Mouse (Mus musculus): Measurements from ENCODE around the gene Rspo4. TPM values are rescaled to one million over a fixed set of nuclear protein-coding genes. Genes with fewer than 3 reads are reported as not detected.

Rspo4 gene
- polyA plus RNA-seq, 1 experiment from 2014 or later = not detected

DNA sequence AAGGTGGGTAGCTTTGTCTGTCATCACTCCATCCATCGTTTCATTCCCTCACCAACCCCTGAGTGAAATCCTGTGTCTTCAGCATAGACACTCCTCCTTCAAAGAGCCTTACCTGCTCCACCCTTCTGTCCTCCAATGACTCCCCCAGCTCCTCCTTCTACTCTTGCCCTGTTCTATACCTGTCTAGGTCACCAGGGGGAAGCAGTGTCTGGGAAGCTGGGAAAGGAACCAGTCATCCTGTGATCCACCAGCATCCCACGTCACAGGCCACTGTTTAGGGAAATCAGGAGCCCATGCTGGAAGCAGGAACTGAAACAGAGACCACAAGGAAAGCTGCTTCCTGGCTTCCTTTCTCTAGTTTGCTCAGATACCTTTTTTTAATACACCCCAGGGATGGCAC is 37.0 kb downstream of the Rspo4 start:
- 58% methylated on average over 2 of the region's 2 CpGs for WGBS
- Histone ChIP-seq H3K36me3 (ENCODE audit: control insufficient read depth, insufficient read depth) (no peaks in the 10 kb centered on the region), H3K4me1 (ENCODE audit: control insufficient read depth, insufficient read depth, low read length) (no peaks in the 10 kb centered on the region), H3K4me3 (ENCODE audit: low read length) (no peak overlapping the region), H3K27me3 (ENCODE audit: control insufficient read depth, insufficient read depth, low read length) (no peaks in the 10 kb centered on the region; the same call in 1 of the 2 replicates), H3K9me3 (replicated peaks; ENCODE audit: control insufficient read depth, low read length) (no peaks in the 10 kb centered on the region), H3K9ac (ENCODE audit: low read length) (no peak overlapping the region), H3K4me2 (ENCODE audit: low read depth, low read length) (no peak overlapping the region), H3K27ac (ENCODE audit: low read length) (no peak overlapping the region)
- ATAC-seq (replicated peaks; ENCODE audit: extremely low read depth, insufficient read depth, low FRiP score) = no peak

DNA sequence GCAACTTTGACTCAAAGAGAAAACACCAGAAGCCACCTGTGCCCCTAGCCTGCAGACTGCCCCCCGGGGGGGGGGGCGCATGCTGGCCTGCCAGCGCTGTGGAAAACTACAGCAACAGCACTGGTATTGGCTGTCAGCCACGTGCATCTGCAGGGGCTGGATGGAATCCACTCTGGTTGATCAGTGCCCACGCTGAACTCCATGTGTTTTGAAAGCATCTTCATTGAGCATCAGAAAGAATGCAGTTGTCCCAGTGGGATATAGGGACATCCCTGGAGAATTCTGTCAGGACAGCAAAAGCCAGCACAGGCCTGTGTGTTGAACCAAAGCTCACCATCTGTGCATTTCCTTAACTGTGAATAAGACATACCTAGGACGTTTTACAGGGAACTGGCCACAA is 48.3 kb downstream of the Rspo4 start:
- Histone ChIP-seq H3K4me3 (ENCODE audit: low read length) (no peak overlapping the region), H3K36me3 (ENCODE audit: control insufficient read depth, insufficient read depth) (no peaks in the 10 kb centered on the region), H3K4me2 (ENCODE audit: low read depth, low read length) (no peak overlapping the region), H3K9ac (ENCODE audit: low read length) (no peak overlapping the region), H3K9me3 (replicated peaks; ENCODE audit: control insufficient read depth, low read length) (no peaks in the 10 kb centered on the region), H3K4me1 (ENCODE audit: control insufficient read depth, insufficient read depth, low read length) (no peaks in the 10 kb centered on the region), H3K27me3 (ENCODE audit: control insufficient read depth, insufficient read depth, low read length) (no peaks in the 10 kb centered on the region; the same call in 1 of the 2 replicates), H3K27ac (ENCODE audit: low read length) (no peak overlapping the region)
- 50% methylated on average over 6 of the region's 6 CpGs for WGBS
- ATAC-seq (replicated peaks; ENCODE audit: extremely low read depth, insufficient read depth, low FRiP score) = no peak

- Histone ChIP-seq H3K27me3 (ENCODE audit: control insufficient read depth, insufficient read depth, low read length) (no peaks in the 10 kb centered on the region; the same call in 1 of the 2 replicates), H3K4me1 (ENCODE audit: control insufficient read depth, insufficient read depth, low read length) (no peaks in the 10 kb centered on the region), H3K36me3 (ENCODE audit: control insufficient read depth, insufficient read depth) (no peaks in the 10 kb centered on the region), H3K9me3 (replicated peaks; ENCODE audit: control insufficient read depth, low read length) (no peaks in the 10 kb centered on the region), H3K9ac (ENCODE audit: low read length) (no peak overlapping the region), H3K4me2 (ENCODE audit: low read depth, low read length) (no peak overlapping the region), H3K27ac (ENCODE audit: low read length) (no peak overlapping the region), H3K4me3 (ENCODE audit: low read length) (no peak overlapping the region)
- ATAC-seq (replicated peaks; ENCODE audit: extremely low read depth, insufficient read depth, low FRiP score) = no peak
- 38% methylated on average over 15 of the region's 15 CpGs for WGBS
Measured at GRCm38 (mm10) chr2:151893122-151893774, 50.5 kb downstream of the Rspo4 start.

DNA sequence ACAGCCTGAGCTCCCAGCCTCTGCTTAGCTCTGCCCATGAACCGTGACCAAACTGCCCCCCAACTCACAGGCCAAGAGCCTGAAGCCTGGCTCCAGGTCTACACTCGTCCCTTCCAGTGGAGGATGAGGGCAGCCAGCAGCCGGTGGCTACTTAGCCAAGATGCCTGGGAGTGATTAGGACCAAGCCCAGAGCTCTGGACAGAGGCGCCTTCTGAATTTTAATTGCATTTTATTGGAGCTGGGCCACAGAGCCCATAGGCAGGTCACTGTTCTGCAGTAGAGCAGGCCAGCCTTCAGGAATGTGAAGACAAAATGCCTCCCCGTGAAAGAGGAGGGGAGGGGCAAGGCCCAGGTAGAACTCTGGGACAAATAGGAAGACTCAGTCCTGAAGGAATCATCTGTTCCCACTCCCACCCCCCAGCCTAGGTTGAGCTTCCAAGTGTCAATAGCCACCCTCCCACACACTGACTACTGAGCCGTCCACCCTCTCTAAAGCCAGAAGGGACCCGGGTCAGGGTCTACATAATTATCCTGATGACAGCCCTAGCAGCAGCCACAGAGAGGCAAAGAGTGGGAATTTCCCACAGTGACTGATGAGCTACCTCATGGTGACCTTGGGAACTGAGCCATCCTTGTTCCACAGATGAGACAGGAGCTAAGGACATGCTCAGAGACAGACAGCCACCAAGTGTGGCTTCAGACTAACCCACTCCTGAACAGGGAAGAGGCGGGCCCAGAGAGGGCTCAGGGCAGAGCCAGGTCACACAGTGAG is 51.7 kb downstream of the Rspo4 start:
- H3K4me1 ChIP-seq (ENCODE audit: control insufficient read depth, insufficient read depth, low read length) = no peaks in the 10 kb centered on the region
- ATAC-seq (replicated peaks; ENCODE audit: extremely low read depth, insufficient read depth, low FRiP score) = no peak; the same call in 1 of the 2 replicates
- no peaks in the 10 kb centered on the region; the same call in 1 of the 2 replicates for H3K27me3 ChIP-seq (ENCODE audit: control insufficient read depth, insufficient read depth, low read length)
- no peak overlapping the region for H3K4me2 ChIP-seq (ENCODE audit: low read depth, low read length)
- 75% methylated on average over 8 of the region's 8 CpGs for WGBS
- H3K9ac ChIP-seq (ENCODE audit: low read length) = no peak overlapping the region
- no peaks in the 10 kb centered on the region for H3K36me3 ChIP-seq (ENCODE audit: control insufficient read depth, insufficient read depth)
- no peak overlapping the region for H3K4me3 ChIP-seq (ENCODE audit: low read length)
- H3K9me3 ChIP-seq (replicated peaks; ENCODE audit: control insufficient read depth, low read length) = no peaks in the 10 kb centered on the region
- no peak overlapping the region for H3K27ac ChIP-seq (ENCODE audit: low read length)

DNA sequence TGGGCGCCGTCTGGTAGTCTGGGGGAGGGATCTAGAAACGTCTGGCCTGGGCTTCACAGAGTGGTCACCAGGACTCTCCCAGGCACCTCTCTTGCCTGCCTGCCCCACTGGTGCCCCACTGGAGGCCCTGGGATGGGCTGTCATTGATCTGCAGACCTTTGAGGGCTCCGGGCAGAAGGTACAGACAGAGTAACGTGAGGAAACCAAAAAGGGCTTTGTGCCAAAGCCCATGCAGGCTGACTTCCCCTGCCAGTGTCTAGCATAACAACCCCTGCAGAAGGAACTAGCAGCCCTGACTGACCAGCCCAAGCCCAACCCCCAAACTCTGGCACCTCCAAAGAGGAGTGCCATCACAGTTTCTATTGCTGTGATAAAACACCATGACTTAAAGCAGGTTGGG is 53.2 kb downstream of the Rspo4 start:
- no peaks in the 10 kb centered on the region; the same call in 1 of the 2 replicates for H3K27me3 ChIP-seq (ENCODE audit: control insufficient read depth, insufficient read depth, low read length)
- no peaks in the 10 kb centered on the region for H3K9me3 ChIP-seq (replicated peaks; ENCODE audit: control insufficient read depth, low read length)
- H3K4me3 ChIP-seq (ENCODE audit: low read length) = no peak overlapping the region
- H3K4me2 ChIP-seq (ENCODE audit: low read depth, low read length) = no peak overlapping the region
- no peak overlapping the region for H3K9ac ChIP-seq (ENCODE audit: low read length)
- ATAC-seq (replicated peaks; ENCODE audit: extremely low read depth, insufficient read depth, low FRiP score) = no peak
- H3K4me1 ChIP-seq (ENCODE audit: control insufficient read depth, insufficient read depth, low read length) = no peaks in the 10 kb centered on the region
- no peak overlapping the region for H3K27ac ChIP-seq (ENCODE audit: low read length)
- H3K36me3 ChIP-seq (ENCODE audit: control insufficient read depth, insufficient read depth) = no peaks in the 10 kb centered on the region
- 78% methylated on average over 5 of the region's 5 CpGs for WGBS

GRCm38 (mm10) chr2:151898106-151898505 is 55.4 kb downstream of the Rspo4 start:
- Histone ChIP-seq H3K9me3 (replicated peaks; ENCODE audit: control insufficient read depth, low read length) (no peaks in the 10 kb centered on the region), H3K4me2 (ENCODE audit: low read depth, low read length) (no peak overlapping the region), H3K27ac (ENCODE audit: low read length) (no peak overlapping the region), H3K36me3 (ENCODE audit: control insufficient read depth, insufficient read depth) (no peaks in the 10 kb centered on the region), H3K27me3 (ENCODE audit: control insufficient read depth, insufficient read depth, low read length) (no peaks in the 10 kb centered on the region; the same call in 1 of the 2 replicates), H3K9ac (ENCODE audit: low read length) (no peak overlapping the region), H3K4me1 (ENCODE audit: control insufficient read depth, insufficient read depth, low read length) (no peaks in the 10 kb centered on the region), H3K4me3 (ENCODE audit: low read length) (no peak overlapping the region)
- 76% methylated on average over 1 of the region's 1 CpGs for WGBS
- ATAC-seq (replicated peaks; ENCODE audit: extremely low read depth, insufficient read depth, low FRiP score) = no peak

- WGBS = 53% methylated on average over 4 of the region's 4 CpGs
Measured at GRCm38 (mm10) chr2:151900845-151901244, 58.1 kb downstream of the Rspo4 start.

DNA sequence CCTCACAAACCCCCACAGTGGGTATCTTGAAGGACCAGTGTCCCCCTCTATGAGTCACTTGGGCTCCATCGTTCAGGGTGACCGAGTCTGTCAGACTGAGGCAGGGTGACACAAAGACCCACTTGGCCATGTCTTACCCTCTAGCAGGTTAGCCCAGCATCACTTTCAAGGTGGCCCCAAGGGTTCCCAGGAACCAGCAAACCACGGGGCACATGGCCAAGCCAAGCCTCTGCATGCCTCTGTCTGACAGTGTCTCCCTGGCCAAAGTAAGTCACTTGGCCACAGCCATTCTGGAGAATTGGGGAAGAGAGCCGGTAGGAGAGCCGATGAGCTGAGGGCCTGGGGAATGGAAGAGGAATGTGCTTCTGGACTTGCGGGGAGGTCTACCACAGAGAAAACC is 60.5 kb downstream of the Rspo4 start:
- no peak for ATAC-seq (replicated peaks; ENCODE audit: extremely low read depth, insufficient read depth, low FRiP score)
- 85% methylated on average over 6 of the region's 6 CpGs for WGBS
- no peak overlapping the region for H3K4me2 ChIP-seq (ENCODE audit: low read depth, low read length)
- H3K36me3 ChIP-seq (ENCODE audit: control insufficient read depth, insufficient read depth) = no peaks in the 10 kb centered on the region
- no peak overlapping the region for H3K9ac ChIP-seq (ENCODE audit: low read length)
- H3K27me3 ChIP-seq (ENCODE audit: control insufficient read depth, insufficient read depth, low read length) = no peaks in the 10 kb centered on the region
- H3K27ac ChIP-seq (ENCODE audit: low read length) = no peak overlapping the region
- no peaks in the 10 kb centered on the region for H3K9me3 ChIP-seq (replicated peaks; ENCODE audit: control insufficient read depth, low read length)
- no peak overlapping the region for H3K4me3 ChIP-seq (ENCODE audit: low read length)
- H3K4me1 ChIP-seq (ENCODE audit: control insufficient read depth, insufficient read depth, low read length) = no peaks in the 10 kb centered on the region

More at GRCm38 (mm10) chr2:151900845-151901244, 58.1 kb downstream of the Rspo4 start:
- Histone ChIP-seq H3K36me3 (ENCODE audit: control insufficient read depth, insufficient read depth) (no peaks in the 10 kb centered on the region), H3K27me3 (ENCODE audit: control insufficient read depth, insufficient read depth, low read length) (no peaks in the 10 kb centered on the region), H3K4me3 (ENCODE audit: low read length) (no peak overlapping the region), H3K27ac (ENCODE audit: low read length) (no peak overlapping the region), H3K4me2 (ENCODE audit: low read depth, low read length) (no peak overlapping the region), H3K9me3 (replicated peaks; ENCODE audit: control insufficient read depth, low read length) (no peaks in the 10 kb centered on the region), H3K4me1 (ENCODE audit: control insufficient read depth, insufficient read depth, low read length) (no peaks in the 10 kb centered on the region), H3K9ac (ENCODE audit: low read length) (no peak overlapping the region)
- ATAC-seq (replicated peaks; ENCODE audit: extremely low read depth, insufficient read depth, low FRiP score) = no peak

GRCm38 (mm10) chr2:151903933-151904332 is 61.2 kb downstream of the Rspo4 start:
- Histone ChIP-seq H3K9ac (ENCODE audit: low read length) (no peak overlapping the region), H3K27me3 (ENCODE audit: control insufficient read depth, insufficient read depth, low read length) (no peaks in the 10 kb centered on the region), H3K4me1 (ENCODE audit: control insufficient read depth, insufficient read depth, low read length) (no peaks in the 10 kb centered on the region), H3K9me3 (replicated peaks; ENCODE audit: control insufficient read depth, low read length) (no peaks in the 10 kb centered on the region), H3K36me3 (ENCODE audit: control insufficient read depth, insufficient read depth) (no peaks in the 10 kb centered on the region), H3K4me2 (ENCODE audit: low read depth, low read length) (no peak overlapping the region), H3K4me3 (ENCODE audit: low read length) (no peak overlapping the region), H3K27ac (ENCODE audit: low read length) (no peak overlapping the region)
- 74% methylated on average over 4 of the region's 4 CpGs for WGBS
- ATAC-seq (replicated peaks; ENCODE audit: extremely low read depth, insufficient read depth, low FRiP score) = no peak
